Mouse (Mus musculus) layer of hippocampus, postnatal 10 days (tissue): ENCODE results near the gene Efcc1. TPM values are rescaled to one million over a fixed set of nuclear protein-coding genes. Genes with fewer than 3 reads are reported as not detected.

Experiments
- DNase-seq, 2 experiments: peaks; one replicate each; pipeline ENCODE4 v3.0.0; 2021; ENCODE audit warnings: low spot score in 2 of 2
- total RNA-seq, 2 experiments: library from RNA; stranded (reverse); gene quantifications; 2 replicates each; pipeline ENCODE4 v1.2.3; 2021

The Efcc1 gene
- total RNA-seq, 2 experiments from 2014 or later = 3.6 to 7.4 TPM

DNA sequence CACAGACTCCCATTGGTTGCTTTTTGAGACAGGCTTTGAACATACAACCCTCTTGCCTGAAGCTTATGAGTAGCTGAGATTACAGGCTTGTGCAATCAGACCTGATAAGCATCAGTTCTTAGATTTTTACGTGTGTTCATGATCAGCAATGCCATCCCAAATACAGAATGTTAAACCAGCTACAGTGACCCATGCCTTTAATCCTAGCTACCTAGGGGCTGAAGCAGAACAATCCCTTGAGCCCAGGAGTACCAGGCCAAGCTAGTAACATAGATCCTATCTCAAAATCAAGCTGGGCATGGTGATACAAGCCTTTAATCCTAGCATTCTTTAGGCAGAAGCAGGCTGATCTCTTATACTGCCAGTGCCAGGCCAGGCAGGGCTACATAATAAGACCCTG is 73.4 kb downstream of the Efcc1 start:
- no peak for DNase-seq

DNA sequence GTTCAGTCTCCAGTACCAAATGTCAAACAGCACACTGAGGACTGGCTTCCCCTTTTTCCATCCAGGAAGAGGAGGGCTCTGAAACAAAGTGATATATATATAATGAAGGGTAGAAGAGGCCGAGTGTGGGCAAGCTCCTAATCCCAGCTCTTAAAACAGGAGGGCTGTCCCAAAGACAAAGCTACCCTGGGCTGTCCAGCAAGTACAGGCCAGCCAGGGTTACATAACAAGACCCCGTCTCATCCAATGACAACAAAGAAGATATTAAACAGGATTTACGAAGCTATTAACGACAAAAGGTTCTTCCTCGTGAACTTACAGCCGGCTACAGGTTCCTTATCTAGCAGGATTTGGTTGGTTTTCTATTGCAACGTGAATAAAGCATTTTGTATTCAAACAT is 74.2 kb downstream of the Efcc1 start:
- DNase-seq = no peak

- no peak for DNase-seq
Measured at GRCm38 (mm10) chr6:87805448-87805847, 74.8 kb downstream of the Efcc1 start.

Other genes with a start within 250 kb of the Efcc1 start
- gene Arhgap25, start 197.6 kb upstream of the Efcc1 start, total RNA-seq = 1 to 10 TPM; 3.5 to 4.5 TPM
- 1 to 10 TPM in 1 of 2 experiments, under 1 TPM in 1; 0.59 to 1.1 TPM for gene Prokr1, start 140.1 kb upstream of the Efcc1 start, total RNA-seq
- gene Aplf, start 58.7 kb upstream of the Efcc1 start, total RNA-seq = 1 to 10 TPM; 9.1 TPM
- gene Gp9, start 47.2 kb downstream of the Efcc1 start, total RNA-seq = under 1 TPM; 0.40 to 0.57 TPM
- 10 to 100 TPM; 19.3 to 21.2 TPM for gene Rab43, start 81.3 kb downstream of the Efcc1 start, total RNA-seq
- gene Gm45140, start 104.9 kb downstream of the Efcc1 start, total RNA-seq = 1 to 10 TPM; 2.7 to 4.4 TPM
- 10 to 100 TPM; 28.4 to 35.1 TPM for gene Isy1, start 107.9 kb downstream of the Efcc1 start, total RNA-seq
- 100 to 1,000 TPM; 248 to 265 TPM for gene Cnbp, start 120.2 kb downstream of the Efcc1 start, total RNA-seq
- 100 to 1,000 TPM; 185 to 187 TPM for gene Copg1, start 156.9 kb downstream of the Efcc1 start, total RNA-seq
- gene Hmces, start 183.1 kb downstream of the Efcc1 start, total RNA-seq = 10 to 100 TPM; 27.1 to 28.3 TPM